Mouse (Mus musculus) heart, embryonic 10.5 days (tissue): ENCODE data around the gene Klhdc8a. TPM values are rescaled to one million over a fixed set of nuclear protein-coding genes. Genes with fewer than 3 reads are reported as not detected.

ENCODE experiments used
- polyA plus RNA-seq: library from polyadenylated mRNA; unstranded; fragments of >200 nt; fragmentation: Nextera tagmentation; extraction: Ambion mirVana; gene quantifications from 2 replicates; pipeline ENCODE4 v1.2.1, GENCODE M21; 2016

The Klhdc8a gene
- polyA plus RNA-seq, 1 experiment from 2014 or later, result 0.60 TPM

Other genes with a start within 250 kb of the Klhdc8a start
- 7.3 and 12.0 TPM in 2 replicates for gene Mfsd4a, start 230.6 kb upstream of the Klhdc8a start, polyA plus RNA-seq
- gene Cdk18, start 158.9 kb upstream of the Klhdc8a start, polyA plus RNA-seq, result 6.8 and 6.9 TPM in 2 replicates
- gene Lemd1, start 107.2 kb upstream of the Klhdc8a start, polyA plus RNA-seq, result 0.12 and 0.49 TPM in 2 replicates
- gene AC124108.1, start 107.2 kb upstream of the Klhdc8a start, polyA plus RNA-seq, result 0.05 TPM in 1 of 2 replicates, not detected in the other
- not detected in 2 replicates for gene Gm10188, start 68.9 kb upstream of the Klhdc8a start, polyA plus RNA-seq
- gene Nuak2, start 17.5 kb downstream of the Klhdc8a start, polyA plus RNA-seq, result 3.0 and 3.4 TPM in 2 replicates
- 10.1 and 12.6 TPM in 2 replicates for gene Tmcc2, start 92.7 kb downstream of the Klhdc8a start, polyA plus RNA-seq
- 10.6 and 10.8 TPM in 2 replicates for gene Dstyk, start 118.9 kb downstream of the Klhdc8a start, polyA plus RNA-seq
- gene Rbbp5, start 178.7 kb downstream of the Klhdc8a start, polyA plus RNA-seq, result 33.2 and 43.6 TPM in 2 replicates
- gene Tmem81, start 207.6 kb downstream of the Klhdc8a start, polyA plus RNA-seq, result 1.2 and 1.3 TPM in 2 replicates
- gene Cntn2, start 244.6 kb downstream of the Klhdc8a start, polyA plus RNA-seq, result 0.14 and 0.67 TPM in 2 replicates